Comparison of ENCODE assay signal across 19 mouse cellular contexts in genomic region chr4:142378452-142378851, GRCm38 (mm10).
DNase-seq lines count a peak whose midpoint lies in the region; ATAC-seq lines count a peak whose summit lies in the region.
"Had no signal": no experiment of that assay in that cellular context is flagged by ENCODE, and none has a peak within 500 bp of the region (broad histone marks: within the 10 kb centered on the region; RNA-seq: fewer than 3 reads in every experiment).

No protein-coding gene starts in this region.

- ATAC-seq in hindbrain, embryonic 16.5 days = no peak
- no peak for ATAC-seq in neural tube, embryonic 11.5 days (ENCODE audit: insufficient read depth, low FRiP score, low TSS enrichment)
- ATAC-seq: activated CD4-positive, CD25-positive, alpha-beta regulatory T cell, adult 4 months; Patski had no signal

- no peaks in the 10 kb centered on the region for H3K9me3 ChIP-seq in hindbrain, embryonic 10.5 days
- H3K9me3 ChIP-seq in hindbrain, embryonic 16.5 days (ENCODE audit: control insufficient read depth, low read length) = no peaks in the 10 kb centered on the region
- no peaks in the 10 kb centered on the region for H3K9me3 ChIP-seq in neural tube, embryonic 11.5 days (ENCODE audit: control insufficient read depth, low read length)
- H3K9me3 ChIP-seq: heart, embryonic 10.5 days; limb, embryonic 15.5 days had no signal

- peak; percentile 19 for DNase-seq in hindbrain, embryonic 10.5 days (ENCODE audit: low spot score)
- peak; percentile 33 for DNase-seq in mesoderm, embryonic 11.5 days (ENCODE audit: low read depth, low spot score)
- peak; percentile 58 for DNase-seq in neural tube, embryonic 11.5 days (ENCODE audit: low spot score)
- DNase-seq in left cerebral cortex, postnatal 36 days (ENCODE audit: low spot score in 2 of 2) = no peak
- no peak for DNase-seq in gastrocnemius, postnatal 25 days
- DNase-seq in urinary bladder, postnatal 36 days (ENCODE audit: low spot score in 2 of 2) = no peak
- DNase-seq: adrenal gland, postnatal 36 days; cerebellum, adult 9-11 months; gastrocnemius, postnatal 10 days; heart, postnatal 10 days; lung, postnatal 10 days; right cerebral cortex, postnatal 4 days; thymus, postnatal 4 days had no signal

- intact Hi-C loops in left cerebral cortex, postnatal 36 days (cut with DNase I) = no loop called here

- WGBS in hindbrain, embryonic 10.5 days = 43% methylated on average over 9 of the region's 9 CpGs
- 23% methylated on average over 9 of the region's 9 CpGs for WGBS in hindbrain, embryonic 16.5 days
- WGBS in neural tube, embryonic 11.5 days = 46% methylated on average over 9 of the region's 9 CpGs

- no peaks in the 10 kb centered on the region for H3K27me3 ChIP-seq in hindbrain, embryonic 10.5 days (ENCODE audit: insufficient read depth, poor library complexity, severe bottlenecking)
- H3K27me3 ChIP-seq in hindbrain, embryonic 16.5 days (replicated peaks; ENCODE audit: control insufficient read depth, insufficient read depth, low read length) = no peaks in the 10 kb centered on the region
- no peaks in the 10 kb centered on the region for H3K27me3 ChIP-seq in neural tube, embryonic 11.5 days (ENCODE audit: control insufficient read depth, insufficient read depth, low read length)
- H3K27me3 ChIP-seq: limb, embryonic 15.5 days had no signal

- no peak overlapping the region for H3K4me3 ChIP-seq in hindbrain, embryonic 10.5 days
- no peak overlapping the region for H3K4me3 ChIP-seq in hindbrain, embryonic 16.5 days (ENCODE audit: low read length)
- no peak overlapping the region for H3K4me3 ChIP-seq in neural tube, embryonic 11.5 days (ENCODE audit: low read depth, low read length)
- H3K4me3 ChIP-seq: erythroblast, embryonic 14.5 days; heart, embryonic 10.5 days; limb, embryonic 15.5 days had no signal

- no peak overlapping the region for H3K27ac ChIP-seq in hindbrain, embryonic 10.5 days
- no peak overlapping the region for H3K27ac ChIP-seq in hindbrain, embryonic 16.5 days (ENCODE audit: low read depth, low read length)
- H3K27ac ChIP-seq in neural tube, embryonic 11.5 days (ENCODE audit: low read depth, low read length) = no peak overlapping the region
- H3K27ac ChIP-seq: heart, embryonic 10.5 days; limb, embryonic 15.5 days had no signal

- H3K36me3 ChIP-seq in hindbrain, embryonic 10.5 days = no peaks in the 10 kb centered on the region
- H3K36me3 ChIP-seq in hindbrain, embryonic 16.5 days (ENCODE audit: control insufficient read depth, insufficient read depth, low read length) = no peaks in the 10 kb centered on the region
- H3K36me3 ChIP-seq in neural tube, embryonic 11.5 days (ENCODE audit: control insufficient read depth, insufficient read depth, low read length) = no peaks in the 10 kb centered on the region
- H3K36me3 ChIP-seq: heart, embryonic 10.5 days; limb, embryonic 15.5 days had no signal

- H3K4me2 ChIP-seq in hindbrain, embryonic 16.5 days (ENCODE audit: low read length) = no peak overlapping the region
- no peak overlapping the region for H3K4me2 ChIP-seq in neural tube, embryonic 11.5 days (ENCODE audit: low read depth)
- H3K4me2 ChIP-seq: limb, embryonic 15.5 days had no signal

- no peak overlapping the region for H3K9ac ChIP-seq in hindbrain, embryonic 16.5 days (ENCODE audit: low read depth, low read length)
- no peak overlapping the region for H3K9ac ChIP-seq in neural tube, embryonic 11.5 days (ENCODE audit: low read length)
- H3K9ac ChIP-seq: limb, embryonic 15.5 days had no signal

- peaks cover 30% of the 10 kb centered on the region for H3K4me1 ChIP-seq in hindbrain, embryonic 10.5 days (replicated peaks)
- H3K4me1 ChIP-seq in hindbrain, embryonic 16.5 days (ENCODE audit: control insufficient read depth, insufficient read depth, low read depth, low read length) = peaks cover 11% of the 10 kb centered on the region
- H3K4me1 ChIP-seq in neural tube, embryonic 11.5 days (ENCODE audit: control insufficient read depth, insufficient read depth, low read length) = peaks cover 5% of the 10 kb centered on the region; the same call in 1 of the 2 replicates
- H3K4me1 ChIP-seq: limb, embryonic 15.5 days had no signal

Comparison
In these comparisons a context has a peak if more than half of its experiments do, and no peak if none do; other contexts are left out.
1. DNase-seq: peak in hindbrain, embryonic 10.5 days (single experiment), mesoderm, embryonic 11.5 days (single experiment) and neural tube, embryonic 11.5 days (single experiment); none in left cerebral cortex, postnatal 36 days (0 of 2), gastrocnemius, postnatal 25 days (single experiment) and urinary bladder, postnatal 36 days (0 of 2).